Mouse (Mus musculus): Measurements from ENCODE around the gene Cd96. TPM values are rescaled to one million over a fixed set of nuclear protein-coding genes. Genes with fewer than 3 reads are reported as not detected.

Gene Cd96
- total and polyA plus RNA-seq, 3 experiments, result 0.09 TPM; not detected in 2

Other genes with a start within 250 kb of the Cd96 start
- gene Phldb2, start 166.7 kb downstream of the Cd96 start, total RNA-seq (2021), result 10 to 100 TPM; 28.4 to 29.4 TPM
- gene Phldb2, start 166.7 kb downstream of the Cd96 start, polyA plus RNA-seq (2012; rRNA removed), result 11.0 and 17.6 TPM in 2 replicates
- under 1 TPM; 0.35 to 0.62 TPM for gene Plcxd2, start 110.0 kb downstream of the Cd96 start, total RNA-seq (2021)
- 0.13 and 0.21 TPM in 2 replicates for gene Plcxd2, start 110.0 kb downstream of the Cd96 start, polyA plus RNA-seq (2012; rRNA removed)
- gene Gm4737, start 34.8 kb upstream of the Cd96 start, total RNA-seq (2021), result 10 to 100 TPM; 25.7 to 28.3 TPM
- gene Gm4737, start 34.8 kb upstream of the Cd96 start, polyA plus RNA-seq (2012; rRNA removed), result 16.4 and 26.2 TPM in 2 replicates

Data from adrenal gland, adult 2 months (tissue).